Mouse (Mus musculus) hindbrain, embryonic 10.5 days (tissue): Measurements from ENCODE around the gene Scd1. TPM values are rescaled to one million over a fixed set of nuclear protein-coding genes. Genes with fewer than 3 reads are reported as not detected.

Experiments
- polyA plus RNA-seq: library from polyadenylated mRNA; unstranded; fragments of >200 nt; fragmentation: Nextera tagmentation; extraction: Ambion mirVana; gene quantifications from 2 replicates; pipeline ENCODE4 v1.2.1, GENCODE M21; 2016

Scd1 gene
- polyA plus RNA-seq, 1 experiment from 2014 or later, result 10.9 TPM

Other genes with a start within 250 kb of the Scd1 start
- gene Pkd2l1, start 215.4 kb downstream of the Scd1 start, polyA plus RNA-seq, result 0.29 and 0.34 TPM in 2 replicates
- 0.52 and 1.1 TPM in 2 replicates for gene Scd3, start 204.6 kb downstream of the Scd1 start, polyA plus RNA-seq
- gene Scd2, start 114.2 kb downstream of the Scd1 start, polyA plus RNA-seq, result 333 and 352 TPM in 2 replicates
- gene Scd4, start 74.8 kb downstream of the Scd1 start, polyA plus RNA-seq, result 0.09 TPM in 1 of 2 replicates, not detected in the other
- gene Wnt8b, start 85.6 kb upstream of the Scd1 start, polyA plus RNA-seq, result 0.44 and 3.3 TPM in 2 replicates
- gene Sec31b, start 138.0 kb upstream of the Scd1 start, polyA plus RNA-seq, result 0.54 and 0.58 TPM in 2 replicates
- not detected in 2 replicates for gene Gm20538, start 145.0 kb upstream of the Scd1 start, polyA plus RNA-seq
- gene Ndufb8, start 147.6 kb upstream of the Scd1 start, polyA plus RNA-seq, result 642 and 644 TPM in 2 replicates
- gene Hif1an, start 155.0 kb upstream of the Scd1 start, polyA plus RNA-seq, result 42.3 and 46.5 TPM in 2 replicates